Mouse (Mus musculus) spleen, adult 2 months (tissue): Measurements from ENCODE around the gene Scgb3a1.

Experiments used
- CTCF ChIP-seq: fragments of 200-500 bp; IDR thresholded peaks from 2 replicates; pipeline ENCODE4 v1.5.1; 2011; ENCODE audit warnings: mild to moderate bottlenecking, inconsistent platforms; ENCODE audit not compliant: insufficient read depth, insufficient read length, insufficient replicate concordance; ENCODE audit errors: extremely low read depth
- POLR2A ChIP-seq: fragments of 200-500 bp; IDR thresholded peaks from 2 replicates; pipeline ENCODE4 v1.6.1; 2011; ENCODE audit warnings: low read depth, low read length, inconsistent platforms

DNA sequence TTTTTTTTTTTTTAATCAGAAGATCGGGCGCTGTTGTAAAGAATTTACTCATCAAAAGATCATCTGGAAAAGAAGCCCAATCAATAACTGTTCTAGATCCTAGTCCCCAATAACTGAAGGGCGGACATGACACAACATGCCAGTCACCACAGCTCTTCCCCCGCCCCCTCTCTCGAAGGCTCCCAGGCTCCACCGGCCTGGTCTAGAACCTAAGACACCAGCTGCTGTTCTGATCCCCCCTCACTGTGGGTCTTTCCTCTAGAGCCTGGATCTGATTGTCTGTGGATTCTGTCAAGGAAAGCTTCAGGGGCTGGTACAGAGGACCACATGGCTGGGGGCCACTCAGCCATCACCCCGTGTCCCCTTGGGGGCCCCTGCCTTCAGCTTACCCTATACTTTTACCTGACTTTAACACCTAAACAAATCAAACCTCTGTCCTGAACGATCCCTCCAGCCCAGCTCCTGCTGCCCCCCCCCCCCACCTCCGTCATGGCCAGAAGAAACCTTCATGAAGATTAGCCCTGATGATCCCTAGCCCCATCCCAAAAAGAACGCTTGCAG, 11.6 kb upstream of the Scgb3a1 start:
- no peak for TF ChIP-seq CTCF
- no peak for TF ChIP-seq POLR2A
